Comparison of ENCODE assay signal across 7 mouse cellular contexts in the genomic region with DNA sequence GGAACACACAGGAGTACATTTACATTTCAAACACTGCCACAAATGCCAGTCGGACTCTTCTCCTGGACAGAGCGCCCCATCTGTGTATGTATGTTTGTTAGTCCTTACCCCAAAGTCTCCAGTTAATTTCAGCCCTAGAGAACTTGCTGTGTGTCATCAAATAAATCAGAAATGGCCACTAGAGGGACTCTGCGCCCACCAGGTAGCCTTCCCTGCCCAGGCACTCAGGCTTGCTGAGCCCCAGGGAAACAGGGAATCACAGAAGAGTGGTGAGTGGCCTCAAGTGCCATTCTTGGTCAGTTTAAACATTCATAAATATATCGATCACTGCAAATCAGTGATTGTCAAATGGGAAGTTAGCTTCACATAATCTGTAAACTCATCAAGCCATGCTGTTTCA.
DNase-seq lines count a peak whose midpoint lies in the region; ATAC-seq lines count a peak whose summit lies in the region.
"Not testable (repeated sequence)": the region's sequence is repeated elsewhere in the genome, so short reads cannot be mapped to it uniquely, and the experiment has no call there.

No protein-coding gene starts in this region.

- H3K9me3 ChIP-seq in forebrain, embryonic 13.5 days (replicated peaks); forebrain, embryonic 16.5 days (ENCODE audit: control insufficient read depth, low read length); heart, embryonic 14.5 days (ENCODE audit: control insufficient read depth, low read length): not testable (repeated sequence)

- ATAC-seq in common myeloid progenitor, adult 5-6 weeks (replicated peaks; ENCODE audit: low read depth, poor library complexity, severe bottlenecking): peak; percentile 60; the same call in 1 of the 2 replicates
- peak; percentile 43; the same call in 1 of the 2 replicates for ATAC-seq in forebrain, embryonic 13.5 days
- peak; percentile 50; the same call in 1 of the 2 replicates for ATAC-seq in forebrain, embryonic 16.5 days
- ATAC-seq in frontal cortex, adult (ENCODE audit: low TSS enrichment): peak; percentile 67; the same call in 1 of the 2 replicates
- ATAC-seq in heart, embryonic 14.5 days (ENCODE audit: insufficient number of reproducible peaks, insufficient read depth, low FRiP score, low read depth): 0 out of 2 replicates have a peak, but pooled peaks have one; percentile 56
- peak; percentile 49; the same call in 1 of the 2 replicates for ATAC-seq in megakaryocyte, adult 5-6 weeks (ENCODE audit: poor library complexity, severe bottlenecking)

- not testable (repeated sequence) for H3K36me3 ChIP-seq in forebrain, embryonic 13.5 days (ENCODE audit: poor library complexity, severe bottlenecking); forebrain, embryonic 16.5 days (ENCODE audit: control insufficient read depth, insufficient read depth); heart, embryonic 14.5 days (ENCODE audit: control insufficient read depth, insufficient read depth, low read length)

- not testable (repeated sequence) for H3K4me2 ChIP-seq in forebrain, embryonic 13.5 days; forebrain, embryonic 16.5 days (ENCODE audit: low read length); heart, embryonic 14.5 days (ENCODE audit: low read length)

- DNase-seq in A20 (ENCODE audit: low read depth, low spot score): peak; percentile 2

- not testable (repeated sequence) for H3K4me1 ChIP-seq in forebrain, embryonic 13.5 days; forebrain, embryonic 16.5 days (replicated peaks; ENCODE audit: control insufficient read depth, insufficient read depth, low read length); heart, embryonic 14.5 days (ENCODE audit: control insufficient read depth in 2 of 2, insufficient read depth in 2 of 2, low read length in 2 of 2)

- not testable (repeated sequence) for H3K27ac ChIP-seq in forebrain, embryonic 13.5 days; forebrain, embryonic 16.5 days (ENCODE audit: low read length); heart, embryonic 14.5 days (replicated peaks in 1 of 2; ENCODE audit: control insufficient read depth in 1 of 2, insufficient read depth in 1 of 2, low read depth in 2 of 2, low read length in 2 of 2)

- not testable (repeated sequence) for H3K4me3 ChIP-seq in forebrain, embryonic 13.5 days; forebrain, embryonic 16.5 days (replicated peaks; ENCODE audit: low read length); heart, embryonic 14.5 days (ENCODE audit: control insufficient read depth in 1 of 2, insufficient read depth in 1 of 2, low read depth in 1 of 2, low read length in 2 of 2)

- 62% methylated on average over 4 of the region's 4 CpGs for WGBS in forebrain, embryonic 13.5 days
- 81% methylated on average over 3 of the region's 4 CpGs for WGBS in forebrain, embryonic 16.5 days
- 63% methylated on average over 3 of the region's 4 CpGs for WGBS in heart, embryonic 14.5 days

- H3K9ac ChIP-seq in forebrain, embryonic 13.5 days; forebrain, embryonic 16.5 days (replicated peaks; ENCODE audit: low read depth, low read length); heart, embryonic 14.5 days (ENCODE audit: low read length): not testable (repeated sequence)

- not testable (repeated sequence) for H3K27me3 ChIP-seq in forebrain, embryonic 13.5 days; forebrain, embryonic 16.5 days (replicated peaks; ENCODE audit: control insufficient read depth, insufficient read depth, low read length); heart, embryonic 14.5 days (ENCODE audit: control insufficient read depth, insufficient read depth, low read length)
